Mouse (Mus musculus) midbrain, embryonic 15.5 days (tissue): ENCODE results near the gene Zfp451. TPM values are rescaled to one million over a fixed set of nuclear protein-coding genes. Genes with fewer than 3 reads are reported as not detected.

Experiments used
- ATAC-seq: fragments of 200-750 bp; cut with Nextera tagmentation; replicated peaks from 2 replicates; pipeline ENCODE4 v1.8.0; 2017; ENCODE audit warnings: moderate TSS enrichment
- H3K27ac ChIP-seq: fragments of 300-500 bp; sonication (generic); 2 replicates; pipeline ENCODE4 v1.5.1; 2015; ENCODE audit warnings: mild to moderate bottlenecking, inconsistent platforms
- H3K27me3 ChIP-seq: fragments of 300-500 bp; sonication (generic); replicated peaks from 2 replicates; pipeline ENCODE4 v1.6.1; 2015; ENCODE audit warnings: inconsistent platforms
- H3K36me3 ChIP-seq: fragments of 300-500 bp; sonication (generic); replicated peaks from 2 replicates; pipeline ENCODE4 v1.6.1; 2015; ENCODE audit warnings: inconsistent platforms
- H3K4me1 ChIP-seq: fragments of 300-500 bp; sonication (generic); 2 replicates; pipeline ENCODE4 v1.6.1; 2015; ENCODE audit warnings: inconsistent platforms
- H3K4me2 ChIP-seq: fragments of 300-500 bp; sonication (generic); 2 replicates; pipeline ENCODE4 v1.6.1; 2015; ENCODE audit warnings: inconsistent platforms, mild to moderate bottlenecking, moderate library complexity
- H3K4me3 ChIP-seq: fragments of 300-500 bp; sonication (generic); 2 replicates; pipeline ENCODE4 v1.5.1; 2015; ENCODE audit warnings: mild to moderate bottlenecking, inconsistent platforms
- H3K9ac ChIP-seq: fragments of 300-500 bp; sonication (generic); 2 replicates; pipeline ENCODE4 v1.6.1; 2015; ENCODE audit warnings: mild to moderate bottlenecking, inconsistent platforms
- H3K9me3 ChIP-seq: fragments of 300-500 bp; sonication (generic); 2 replicates; pipeline ENCODE4 v1.6.1; 2016; ENCODE audit warnings: inconsistent platforms
- WGBS: fragments of 180-500 bp; shearing (Covaris S2); methylation state at CpG from one replicate; pipeline ENCODE4 v1.1.7; 2015; ENCODE audit warnings: mixed read lengths; 5-methylcytosine and 5-hydroxymethylcytosine counted together
- polyA plus RNA-seq: library from polyadenylated mRNA; unstranded; fragments of >200 nt; fragmentation: Nextera tagmentation; extraction: Ambion mirVana; gene quantifications from 2 replicates; pipeline ENCODE4 v1.2.1, GENCODE M21; 2015

Gene Zfp451
- polyA plus RNA-seq, 1 experiment from 2014 or later, result 48.8 TPM

- no peak for ATAC-seq
- no peaks in the 10 kb centered on the region for H3K27me3 ChIP-seq
- no peak overlapping the region for H3K27ac ChIP-seq
- H3K4me2 ChIP-seq, result no peak overlapping the region
- no peak overlapping the region for H3K9ac ChIP-seq
- H3K9me3 ChIP-seq, result no peaks in the 10 kb centered on the region
- no peak overlapping the region for H3K4me3 ChIP-seq
- no peaks in the 10 kb centered on the region for H3K4me1 ChIP-seq
- peaks cover 15% of the 10 kb centered on the region; the same call in 1 of the 2 replicates for H3K36me3 ChIP-seq
- 95% methylated on average over 9 of the region's 9 CpGs for WGBS
These were observed 42.3 kb downstream of the Zfp451 start for GRCm38 (mm10) chr1:33772106-33772505.

GRCm38 (mm10) chr1:33771621-33772020 is 42.8 kb downstream of the Zfp451 start:
- no peak overlapping the region for H3K4me3 ChIP-seq
- H3K4me2 ChIP-seq, result no peak overlapping the region
- no peak overlapping the region for H3K9ac ChIP-seq
- no peaks in the 10 kb centered on the region for H3K9me3 ChIP-seq
- 93% methylated on average over 10 of the region's 10 CpGs for WGBS
- H3K4me1 ChIP-seq, result no peaks in the 10 kb centered on the region
- no peak overlapping the region for H3K27ac ChIP-seq
- H3K36me3 ChIP-seq, result peaks cover 12% of the 10 kb centered on the region; the same call in 1 of the 2 replicates
- no peak for ATAC-seq
- H3K27me3 ChIP-seq, result no peaks in the 10 kb centered on the region

- no peak for ATAC-seq
- H3K27ac ChIP-seq, result no peak overlapping the region
- H3K4me1 ChIP-seq, result no peaks in the 10 kb centered on the region
- H3K9ac ChIP-seq, result no peak overlapping the region
- H3K36me3 ChIP-seq, result peaks cover 12% of the 10 kb centered on the region; the same call in 1 of the 2 replicates
- H3K4me2 ChIP-seq, result no peak overlapping the region
- no peaks in the 10 kb centered on the region for H3K9me3 ChIP-seq
- H3K27me3 ChIP-seq, result no peaks in the 10 kb centered on the region
- no peak overlapping the region for H3K4me3 ChIP-seq
These were observed 45.6 kb downstream of the Zfp451 start for GRCm38 (mm10) chr1:33768827-33769226.

- no peaks in the 10 kb centered on the region for H3K4me1 ChIP-seq
- no peaks in the 10 kb centered on the region for H3K27me3 ChIP-seq
- H3K4me3 ChIP-seq, result no peak overlapping the region
- WGBS, result 59% methylated on average over 1 of the region's 1 CpGs
- H3K36me3 ChIP-seq, result peaks cover 12% of the 10 kb centered on the region; the same call in 1 of the 2 replicates
- no peak for ATAC-seq
- no peak overlapping the region for H3K9ac ChIP-seq
- H3K9me3 ChIP-seq, result no peaks in the 10 kb centered on the region
- no peak overlapping the region for H3K4me2 ChIP-seq
- no peak overlapping the region for H3K27ac ChIP-seq
These were observed 46.2 kb downstream of the Zfp451 start for GRCm38 (mm10) chr1:33768091-33768787.

- Histone ChIP-seq H3K9ac (no peak overlapping the region), H3K9me3 (no peaks in the 10 kb centered on the region), H3K36me3 (peaks cover 6% of the 10 kb centered on the region; the same call in 1 of the 2 replicates), H3K27ac (no peak overlapping the region), H3K4me3 (no peak overlapping the region), H3K4me2 (no peak overlapping the region), H3K27me3 (no peaks in the 10 kb centered on the region), H3K4me1 (no peaks in the 10 kb centered on the region)
- no peak for ATAC-seq
- 76% methylated on average over 16 of the region's 16 CpGs for WGBS
These were observed 47.6 kb downstream of the Zfp451 start for GRCm38 (mm10) chr1:33766520-33767508.

GRCm38 (mm10) chr1:33765468-33766080 is 48.8 kb downstream of the Zfp451 start:
- H3K27ac ChIP-seq, result no peak overlapping the region
- WGBS, result 83% methylated on average over 11 of the region's 11 CpGs
- no peaks in the 10 kb centered on the region for H3K4me1 ChIP-seq
- H3K9ac ChIP-seq, result no peak overlapping the region
- ATAC-seq, result no peak
- peaks cover 6% of the 10 kb centered on the region; the same call in 1 of the 2 replicates for H3K36me3 ChIP-seq
- no peaks in the 10 kb centered on the region for H3K27me3 ChIP-seq
- no peaks in the 10 kb centered on the region for H3K9me3 ChIP-seq
- H3K4me2 ChIP-seq, result no peak overlapping the region
- H3K4me3 ChIP-seq, result no peak overlapping the region

GRCm38 (mm10) chr1:33763826-33764225 is 50.6 kb downstream of the Zfp451 start:
- no peaks in the 10 kb centered on the region for H3K9me3 ChIP-seq
- no peaks in the 10 kb centered on the region for H3K4me1 ChIP-seq
- no peak for ATAC-seq
- H3K27me3 ChIP-seq, result no peaks in the 10 kb centered on the region
- no peak overlapping the region for H3K27ac ChIP-seq
- H3K9ac ChIP-seq, result no peak overlapping the region
- no peaks in the 10 kb centered on the region for H3K36me3 ChIP-seq
- H3K4me2 ChIP-seq, result no peak overlapping the region
- no peak overlapping the region for H3K4me3 ChIP-seq
- WGBS, result 57% methylated on average over 2 of the region's 2 CpGs

GRCm38 (mm10) chr1:33758488-33758887 is 55.9 kb downstream of the Zfp451 start:
- Histone ChIP-seq H3K36me3 (no peaks in the 10 kb centered on the region), H3K9me3 (no peaks in the 10 kb centered on the region), H3K4me2 (no peak overlapping the region), H3K27me3 (no peaks in the 10 kb centered on the region), H3K9ac (no peak overlapping the region), H3K27ac (no peak overlapping the region), H3K4me1 (peaks cover 9% of the 10 kb centered on the region), H3K4me3 (no peak overlapping the region)
- ATAC-seq, result no peak
- WGBS, result 60% methylated on average over 4 of the region's 4 CpGs

GRCm38 (mm10) chr1:33757491-33758041 is 56.8 kb downstream of the Zfp451 start, which contains the start of gene Bag2:
Gene Bag2, minus strand, starts transcription at chr1:33757795.
- no peaks in the 10 kb centered on the region for H3K36me3 ChIP-seq
- H3K27ac ChIP-seq, result peak within 1 kb of the TSS; percentile 60; the same call in 1 of the 2 replicates
- WGBS, result under 1% methylated on average over 55 of the region's 61 CpGs
- H3K27me3 ChIP-seq, result no peaks in the 10 kb centered on the region
- peak within 1 kb of the TSS; percentile 94 for H3K4me2 ChIP-seq
- H3K4me1 ChIP-seq, result peaks cover 9% of the 10 kb centered on the region
- H3K4me3 ChIP-seq, result peak within 1 kb of the TSS; percentile 70
- peak within 1 kb of the TSS; percentile 70 for H3K9ac ChIP-seq
- H3K9me3 ChIP-seq, result no peaks in the 10 kb centered on the region
- ATAC-seq, result peak; percentile 90

GRCm38 (mm10) chr1:33757033-33757413 is 57.4 kb downstream of the Zfp451 start:
- WGBS, result 11% methylated on average over 14 of the region's 14 CpGs
- peak overlapping the region; percentile 70 for H3K4me3 ChIP-seq
- peak; percentile 72 for ATAC-seq
- H3K9ac ChIP-seq, result peak overlapping the region; percentile 70
- H3K4me2 ChIP-seq, result peak overlapping the region; percentile 94
- H3K36me3 ChIP-seq, result no peaks in the 10 kb centered on the region
- no peaks in the 10 kb centered on the region for H3K9me3 ChIP-seq
- H3K27me3 ChIP-seq, result no peaks in the 10 kb centered on the region
- H3K4me1 ChIP-seq, result peaks cover 9% of the 10 kb centered on the region
- H3K27ac ChIP-seq, result no peak overlapping the region

GRCm38 (mm10) chr1:33756258-33757032 is 58.0 kb downstream of the Zfp451 start:
- ATAC-seq, result peak; percentile 2; the same call in 1 of the 2 replicates
- H3K36me3 ChIP-seq, result no peaks in the 10 kb centered on the region
- H3K27me3 ChIP-seq, result no peaks in the 10 kb centered on the region
- no peaks in the 10 kb centered on the region for H3K9me3 ChIP-seq
- peaks cover 9% of the 10 kb centered on the region for H3K4me1 ChIP-seq
- H3K4me2 ChIP-seq, result peak overlapping the region; percentile 94
- H3K4me3 ChIP-seq, result peak overlapping the region; percentile 70
- 37% methylated on average over 18 of the region's 18 CpGs for WGBS
- no peak overlapping the region for H3K9ac ChIP-seq
- no peak overlapping the region for H3K27ac ChIP-seq
